Mouse (Mus musculus) bone marrow macrophage, adult 2 months (primary cell): ENCODE data around the gene C2.

Source experiments
- CTCF ChIP-seq: IDR thresholded peaks from 2 replicates; pipeline ENCODE4 v1.5.1; 2012; ENCODE audit warnings: low read depth, mild to moderate bottlenecking, low read length, moderate library complexity
- POLR2A ChIP-seq: IDR thresholded peaks from 2 replicates; pipeline ENCODE4 v1.6.1; 2012; ENCODE audit warnings: mild to moderate bottlenecking, low read depth, low read length, borderline replicate concordance

DNA sequence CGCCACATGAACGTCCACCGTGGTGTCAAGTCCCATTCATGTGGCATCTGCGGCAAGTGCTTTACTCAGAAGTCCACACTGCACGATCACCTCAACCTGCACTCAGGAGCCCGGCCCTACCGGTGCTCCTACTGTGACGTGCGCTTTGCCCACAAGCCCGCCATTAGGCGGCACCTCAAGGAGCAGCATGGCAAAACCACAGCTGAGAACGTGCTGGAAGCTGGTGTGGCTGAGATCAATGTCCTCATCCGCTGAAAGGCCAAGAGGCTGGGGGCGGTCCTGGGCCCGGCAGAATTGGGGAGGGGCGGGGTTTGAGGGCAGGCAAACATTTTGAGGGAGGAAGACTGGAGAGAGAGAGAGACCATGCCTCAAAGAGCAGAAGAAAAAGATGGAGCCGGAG lies 1.7 kb downstream of the C2 start:
- TF ChIP-seq CTCF (no peak), POLR2A (no peak)
